Mouse (Mus musculus) lung, embryonic 16.5 days (tissue): ENCODE measurements around the gene Hsd3b7. TPM values are rescaled to one million over a fixed set of nuclear protein-coding genes. Genes with fewer than 3 reads are reported as not detected.

Experiments
- ATAC-seq: fragments of 200-750 bp; cut with Nextera tagmentation; 2 replicates; pipeline ENCODE4 v1.8.0; 2017; ENCODE audit warnings: low read depth, mild to moderate bottlenecking, moderate library complexity
- H3K27ac ChIP-seq: fragments of 300-500 bp; sonication (generic); 2 replicates; pipeline ENCODE4 v1.5.1; 2014; ENCODE audit warnings: mild to moderate bottlenecking, control low read depth, low read length
- H3K27me3 ChIP-seq: fragments of 300-500 bp; sonication (generic); 2 replicates; pipeline ENCODE4 v1.6.1; 2014; ENCODE audit warnings: low read depth, low read length, mixed read lengths; ENCODE audit not compliant: control insufficient read depth, insufficient read depth
- H3K36me3 ChIP-seq: fragments of 300-500 bp; sonication (generic); 2 replicates; pipeline ENCODE4 v1.6.1; 2014; ENCODE audit warnings: low read length; ENCODE audit not compliant: control insufficient read depth, insufficient read depth
- H3K4me1 ChIP-seq: fragments of 300-500 bp; sonication (generic); replicated peaks from 2 replicates; pipeline ENCODE4 v1.6.1; 2014; ENCODE audit warnings: low read length, mixed read lengths; ENCODE audit not compliant: control insufficient read depth, insufficient read depth
- H3K4me2 ChIP-seq: fragments of 300-500 bp; sonication (generic); 2 replicates; pipeline ENCODE4 v1.6.1; 2014; ENCODE audit warnings: low read depth, low read length, control low read depth
- H3K4me3 ChIP-seq: fragments of 300-500 bp; sonication (generic); 2 replicates; pipeline ENCODE4 v1.5.1; 2014; ENCODE audit warnings: mild to moderate bottlenecking, low read length, control low read depth
- H3K9ac ChIP-seq: fragments of 300-500 bp; sonication (generic); 2 replicates; pipeline ENCODE4 v1.6.1; 2014; ENCODE audit warnings: low read length, control low read depth
- H3K9me3 ChIP-seq: fragments of 300-500 bp; sonication (generic); 2 replicates; pipeline ENCODE4 v1.6.1; 2016; ENCODE audit warnings: low read length; ENCODE audit not compliant: control insufficient read depth
- WGBS: fragments of 180-500 bp; shearing (Covaris S2); extraction: QIAGEN DNeasy Blood & Tissue Kit; methylation state at CpG from one replicate; pipeline ENCODE4 v1.1.7; 2014; 5-methylcytosine and 5-hydroxymethylcytosine counted together
- polyA plus RNA-seq: library from polyadenylated mRNA; unstranded; fragments of >200 nt; fragmentation: Nextera tagmentation; extraction: Ambion mirVana; gene quantifications from 2 replicates; pipeline ENCODE4 v1.2.1, GENCODE M21; 2015

Gene Hsd3b7
- 27.5 and 32.1 TPM in 2 replicates for polyA plus RNA-seq

GRCm38 (mm10) chr7:127800435-127801009 lies at the start of gene Hsd3b7:
Gene Hsd3b7, plus strand, starts transcription at chr7:127800604.
- H3K27me3 ChIP-seq = no peaks in the 10 kb centered on the region
- peak within 1 kb of the TSS; percentile 58 for H3K9ac ChIP-seq
- no peaks in the 10 kb centered on the region for H3K9me3 ChIP-seq
- no peak within 1 kb of the TSS; the same call in 1 of the 2 replicates for H3K27ac ChIP-seq
- peak within 1 kb of the TSS; percentile 28 for H3K4me3 ChIP-seq
- H3K4me1 ChIP-seq = peaks cover 6% of the 10 kb centered on the region
- H3K36me3 ChIP-seq = peaks cover 38% of the 10 kb centered on the region
- peak within 1 kb of the TSS; percentile 45 for H3K4me2 ChIP-seq
- 22% methylated on average over 6 of the region's 6 CpGs for WGBS
- peak; percentile 96 for ATAC-seq

- Histone ChIP-seq H3K9ac (no peak overlapping the region), H3K4me2 (no peak overlapping the region), H3K27ac (no peak overlapping the region), H3K36me3 (peaks cover 39% of the 10 kb centered on the region), H3K4me1 (peaks cover 10% of the 10 kb centered on the region), H3K4me3 (no peak overlapping the region), H3K9me3 (no peaks in the 10 kb centered on the region), H3K27me3 (no peaks in the 10 kb centered on the region)
- ATAC-seq = no peak
- 92% methylated on average over 5 of the region's 5 CpGs for WGBS
Measured at GRCm38 (mm10) chr7:127751619-127752018, 48.8 kb upstream of the Hsd3b7 start.

DNA sequence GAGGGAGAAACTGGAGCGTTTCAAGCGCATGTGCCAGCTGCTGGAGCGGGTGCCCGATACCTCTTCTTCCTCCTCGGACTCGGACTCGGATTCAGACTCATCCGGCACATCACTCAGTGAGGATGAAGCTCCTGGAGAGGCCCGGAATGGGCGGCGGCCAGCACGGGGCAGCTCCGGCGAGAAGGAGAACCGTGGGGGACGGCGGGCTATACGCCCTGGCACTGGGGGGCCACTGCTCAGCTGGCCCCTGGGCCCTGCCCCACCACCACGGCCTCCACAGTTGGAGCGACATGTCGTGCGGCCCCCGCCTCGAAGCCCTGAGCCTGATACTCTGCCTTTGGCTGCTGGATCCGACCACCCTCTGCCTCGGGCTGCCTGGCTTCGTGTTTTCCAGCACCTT lies 48.3 kb upstream of the Hsd3b7 start:
- 92% methylated on average over 27 of the region's 27 CpGs for WGBS
- Histone ChIP-seq H3K36me3 (peaks cover 39% of the 10 kb centered on the region), H3K27ac (no peak overlapping the region), H3K4me1 (peaks cover 9% of the 10 kb centered on the region), H3K9ac (no peak overlapping the region), H3K4me3 (no peak overlapping the region), H3K9me3 (no peaks in the 10 kb centered on the region), H3K4me2 (no peak overlapping the region), H3K27me3 (no peaks in the 10 kb centered on the region)
- ATAC-seq = no peak

- Histone ChIP-seq H3K27ac (no peak overlapping the region), H3K9me3 (no peaks in the 10 kb centered on the region)
- 60% methylated on average over 5 of the region's 5 CpGs for WGBS
Measured at GRCm38 (mm10) chr7:127753158-127753557, 47.2 kb upstream of the Hsd3b7 start.

DNA sequence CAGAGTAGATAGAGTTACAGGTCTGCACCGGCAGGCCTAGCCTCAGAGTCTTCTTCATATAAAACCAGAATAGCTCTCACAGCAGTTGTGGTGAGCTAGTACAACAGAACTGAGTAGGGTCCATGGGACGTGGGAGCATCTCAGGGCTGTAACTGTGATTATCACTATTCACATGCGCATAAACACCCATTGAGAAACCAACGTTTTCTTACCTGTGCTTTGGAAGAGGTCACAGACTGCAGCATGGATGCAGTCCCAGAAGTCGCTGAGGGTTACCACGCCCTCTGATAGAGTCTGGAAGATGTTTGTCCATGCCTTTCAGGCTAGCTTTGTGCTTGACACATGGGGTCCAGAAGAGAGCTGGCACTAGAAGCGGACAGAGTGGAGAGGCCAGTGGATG lies 46.7 kb upstream of the Hsd3b7 start:
- no peak for ATAC-seq
- Histone ChIP-seq H3K27me3 (no peaks in the 10 kb centered on the region), H3K4me3 (no peak overlapping the region), H3K36me3 (peaks cover 38% of the 10 kb centered on the region), H3K9ac (no peak overlapping the region), H3K9me3 (no peaks in the 10 kb centered on the region), H3K4me2 (no peak overlapping the region), H3K4me1 (no peaks in the 10 kb centered on the region), H3K27ac (no peak overlapping the region)
- 82% methylated on average over 7 of the region's 7 CpGs for whole genome bisulfite sequencing

More at GRCm38 (mm10) chr7:127753158-127753557, 47.2 kb upstream of the Hsd3b7 start:
- no peak for ATAC-seq
- Histone ChIP-seq H3K4me2 (no peak overlapping the region), H3K9ac (no peak overlapping the region), H3K4me3 (no peak overlapping the region), H3K27me3 (no peaks in the 10 kb centered on the region), H3K4me1 (no peaks in the 10 kb centered on the region), H3K36me3 (peaks cover 39% of the 10 kb centered on the region)

- 48% methylated on average over 6 of the region's 6 CpGs for WGBS
- no peak overlapping the region for H3K27ac ChIP-seq
- peaks cover 14% of the 10 kb centered on the region for H3K36me3 ChIP-seq
- no peak overlapping the region for H3K4me2 ChIP-seq
- no peaks in the 10 kb centered on the region for H3K9me3 ChIP-seq
- no peak overlapping the region for H3K4me3 ChIP-seq
- no peaks in the 10 kb centered on the region for H3K4me1 ChIP-seq
- no peak overlapping the region for H3K9ac ChIP-seq
- ATAC-seq = no peak
- no peaks in the 10 kb centered on the region for H3K27me3 ChIP-seq
Measured at GRCm38 (mm10) chr7:127759716-127760115, 40.7 kb upstream of the Hsd3b7 start.

DNA sequence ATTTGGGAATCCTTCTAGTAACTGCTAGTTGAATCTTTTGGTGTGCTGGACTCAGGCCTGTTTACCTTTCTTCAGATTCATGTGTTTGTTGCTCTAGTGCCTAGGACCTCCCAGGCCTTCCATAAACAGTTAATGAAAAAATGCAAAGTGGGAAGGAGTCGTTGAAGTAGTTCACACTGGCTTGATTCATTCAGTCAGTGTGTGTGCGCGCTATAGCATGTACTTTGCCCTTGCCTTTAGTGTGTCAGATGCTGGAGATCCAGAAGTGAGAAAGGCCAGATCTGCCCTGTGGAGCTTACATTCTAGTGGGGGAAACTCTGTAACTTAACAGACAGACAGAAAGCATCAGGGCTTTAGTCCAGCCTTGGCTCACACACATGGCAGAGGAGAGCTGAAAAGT lies 39.9 kb upstream of the Hsd3b7 start:
- H3K4me2 ChIP-seq = no peak overlapping the region
- no peak overlapping the region for H3K9ac ChIP-seq
- H3K27ac ChIP-seq = no peak overlapping the region
- H3K36me3 ChIP-seq = peaks cover 19% of the 10 kb centered on the region
- no peaks in the 10 kb centered on the region for H3K27me3 ChIP-seq
- no peaks in the 10 kb centered on the region for H3K4me1 ChIP-seq
- H3K4me3 ChIP-seq = no peak overlapping the region
- no peaks in the 10 kb centered on the region for H3K9me3 ChIP-seq
- WGBS = 76% methylated on average over 3 of the region's 3 CpGs
- ATAC-seq = no peak

DNA sequence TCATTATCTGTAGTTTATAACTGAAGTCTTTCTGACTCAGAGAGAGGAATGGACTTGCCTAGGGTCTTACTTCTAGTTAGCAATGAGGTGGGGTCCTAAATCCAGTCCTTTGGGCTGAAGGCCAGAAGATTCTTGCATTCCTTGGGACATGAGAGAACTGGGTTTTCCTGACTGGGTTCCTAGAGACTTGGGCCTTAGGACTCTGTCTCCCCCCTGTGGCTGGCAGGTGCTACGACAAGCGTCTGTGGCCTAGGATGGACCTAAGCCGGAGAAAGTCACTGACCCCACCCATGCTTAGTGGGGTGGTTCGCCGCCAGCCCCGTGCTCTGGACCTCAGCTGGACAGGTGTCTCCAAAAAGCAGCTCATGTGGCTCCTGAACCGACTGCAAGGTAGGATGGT lies 39.4 kb upstream of the Hsd3b7 start:
- Histone ChIP-seq H3K36me3 (peaks cover 20% of the 10 kb centered on the region), H3K4me2 (no peak overlapping the region), H3K4me1 (no peaks in the 10 kb centered on the region), H3K27ac (no peak overlapping the region), H3K4me3 (no peak overlapping the region), H3K9ac (no peak overlapping the region), H3K27me3 (no peaks in the 10 kb centered on the region), H3K9me3 (no peaks in the 10 kb centered on the region)
- peak; percentile 69 for ATAC-seq
- 28% methylated on average over 7 of the region's 7 CpGs for WGBS

DNA sequence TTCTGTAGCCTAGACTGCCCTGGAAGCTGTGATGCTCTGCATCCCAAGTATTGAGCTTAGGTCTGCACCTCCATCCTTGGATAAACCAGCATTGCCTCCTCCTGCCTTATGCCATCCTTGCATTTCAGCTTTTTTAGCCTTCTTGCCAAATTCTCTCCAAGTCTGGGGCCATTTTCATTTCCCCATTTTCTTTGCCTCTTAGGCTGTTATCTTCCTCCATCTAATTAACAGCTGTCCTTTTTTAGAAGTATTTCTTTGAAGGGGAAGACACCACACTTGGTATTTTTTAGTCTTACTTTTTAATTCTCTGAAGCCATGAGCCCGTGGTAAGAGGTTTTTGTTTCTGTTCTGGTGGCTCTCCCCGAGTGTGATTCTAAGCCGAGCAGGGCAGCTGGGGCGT lies 36.8 kb upstream of the Hsd3b7 start:
- 89% methylated on average over 4 of the region's 4 CpGs for WGBS
- H3K9me3 ChIP-seq = no peaks in the 10 kb centered on the region
- H3K4me1 ChIP-seq = peaks cover 4% of the 10 kb centered on the region; the same call in 1 of the 2 replicates
- H3K36me3 ChIP-seq = peaks cover 29% of the 10 kb centered on the region
- H3K4me3 ChIP-seq = no peak overlapping the region
- no peak overlapping the region for H3K27ac ChIP-seq
- H3K4me2 ChIP-seq = no peak overlapping the region
- no peak overlapping the region for H3K9ac ChIP-seq
- H3K27me3 ChIP-seq = no peaks in the 10 kb centered on the region
- ATAC-seq = no peak

DNA sequence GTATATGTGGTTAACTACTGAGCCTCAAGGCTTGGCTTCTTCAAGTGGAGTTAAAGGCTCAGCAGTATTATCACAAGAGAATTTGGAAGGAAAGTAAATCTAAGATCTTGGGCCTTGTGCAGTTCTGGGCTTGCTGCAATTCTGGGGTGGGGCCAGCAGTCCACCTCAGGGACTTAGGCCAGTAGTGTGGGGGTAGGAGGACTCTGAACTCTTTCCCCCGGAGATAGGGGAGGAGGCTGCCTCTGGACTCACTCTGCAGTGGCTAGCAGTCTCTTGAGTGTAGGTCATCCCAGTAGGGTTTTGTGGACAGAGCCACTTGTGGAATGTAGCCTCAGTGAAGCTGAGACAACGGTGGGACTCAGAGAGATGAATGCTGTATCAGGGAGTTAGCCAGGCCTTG lies 34.6 kb upstream of the Hsd3b7 start:
- Histone ChIP-seq H3K36me3 (peaks cover 29% of the 10 kb centered on the region), H3K27ac (no peak overlapping the region), H3K9me3 (no peaks in the 10 kb centered on the region), H3K4me2 (no peak overlapping the region), H3K4me3 (no peak overlapping the region), H3K9ac (no peak overlapping the region), H3K27me3 (no peaks in the 10 kb centered on the region), H3K4me1 (peaks cover 9% of the 10 kb centered on the region)
- 69% methylated on average over 2 of the region's 2 CpGs for WGBS
- ATAC-seq = no peak
